Mouse (Mus musculus): ENCODE results near the gene Kcnj6. TPM values are rescaled to one million over a fixed set of nuclear protein-coding genes. Genes with fewer than 3 reads are reported as not detected.
"Not testable (repeated sequence)": the region's sequence is repeated elsewhere in the genome, so short reads cannot be mapped to it uniquely, and the experiment has no call there.

The Kcnj6 gene
- polyA plus RNA-seq, 1 experiment from 2014 or later = 5.9 TPM

GRCm38 (mm10) chr16:94844769-94845168, 152.7 kb downstream of the Kcnj6 start:
- Histone ChIP-seq H3K4me2 (no peak overlapping the region), H3K9ac (replicated peaks) (no peak overlapping the region), H3K27me3 (replicated peaks) (no peaks in the 10 kb centered on the region), H3K4me1 (0 out of 2 replicates have a peak, but pooled peaks cover under 1% of the 10 kb centered on the region), H3K9me3 (replicated peaks) (no peaks in the 10 kb centered on the region), H3K4me3 (replicated peaks) (no peak overlapping the region), H3K27ac (replicated peaks) (no peak overlapping the region), H3K36me3 (no peaks in the 10 kb centered on the region)
- WGBS = 70% methylated on average over 4 of the region's 4 CpGs
- ATAC-seq (ENCODE audit: low FRiP score) = no peak

GRCm38 (mm10) chr16:94839398-94839797, 158.1 kb downstream of the Kcnj6 start:
- Histone ChIP-seq H3K27ac (replicated peaks) (no peak overlapping the region), H3K9me3 (replicated peaks) (no peaks in the 10 kb centered on the region), H3K27me3 (replicated peaks) (no peaks in the 10 kb centered on the region), H3K4me3 (replicated peaks) (no peak overlapping the region), H3K36me3 (no peaks in the 10 kb centered on the region), H3K4me2 (no peak overlapping the region), H3K9ac (replicated peaks) (no peak overlapping the region), H3K4me1 (peaks cover 5% of the 10 kb centered on the region; the same call in 1 of the 2 replicates)
- 42% methylated on average over 6 of the region's 6 CpGs for WGBS
- ATAC-seq (ENCODE audit: low FRiP score) = no peak

- no peaks in the 10 kb centered on the region for H3K36me3 ChIP-seq
- H3K4me1 ChIP-seq = peaks cover 5% of the 10 kb centered on the region; the same call in 1 of the 2 replicates
- 84% methylated on average over 9 of the region's 9 CpGs for WGBS
- no peak overlapping the region for H3K4me3 ChIP-seq (replicated peaks)
- no peak overlapping the region for H3K27ac ChIP-seq (replicated peaks)
- no peaks in the 10 kb centered on the region for H3K27me3 ChIP-seq (replicated peaks)
- ATAC-seq (ENCODE audit: low FRiP score) = no peak
- no peak overlapping the region for H3K9ac ChIP-seq (replicated peaks)
- H3K9me3 ChIP-seq (replicated peaks) = no peaks in the 10 kb centered on the region
- no peak overlapping the region for H3K4me2 ChIP-seq
Measured at GRCm38 (mm10) chr16:94837881-94838280, 159.6 kb downstream of the Kcnj6 start.

GRCm38 (mm10) chr16:94834502-94834901, 163.0 kb downstream of the Kcnj6 start:
- Histone ChIP-seq H3K27me3 (replicated peaks) (no peaks in the 10 kb centered on the region), H3K36me3 (no peaks in the 10 kb centered on the region), H3K4me3 (replicated peaks) (no peak overlapping the region), H3K9me3 (replicated peaks) (no peaks in the 10 kb centered on the region), H3K27ac (replicated peaks) (no peak overlapping the region), H3K4me2 (no peak overlapping the region), H3K9ac (replicated peaks) (no peak overlapping the region), H3K4me1 (peaks cover 2% of the 10 kb centered on the region; the same call in 1 of the 2 replicates)
- 78% methylated on average over 9 of the region's 9 CpGs for WGBS
- no peak for ATAC-seq (ENCODE audit: low FRiP score)

- no peak for ATAC-seq (ENCODE audit: low FRiP score)
- H3K27me3 ChIP-seq (replicated peaks) = no peaks in the 10 kb centered on the region
- H3K27ac ChIP-seq (replicated peaks) = no peak overlapping the region
- no peaks in the 10 kb centered on the region for H3K36me3 ChIP-seq
- WGBS = 91% methylated on average over 18 of the region's 18 CpGs
- H3K4me3 ChIP-seq (replicated peaks) = no peak overlapping the region
- H3K9me3 ChIP-seq (replicated peaks) = no peaks in the 10 kb centered on the region
- no peak overlapping the region for H3K4me2 ChIP-seq
- no peak overlapping the region for H3K9ac ChIP-seq (replicated peaks)
- peaks cover 4% of the 10 kb centered on the region; the same call in 1 of the 2 replicates for H3K4me1 ChIP-seq
Measured at GRCm38 (mm10) chr16:94828166-94828565, 169.3 kb downstream of the Kcnj6 start.

GRCm38 (mm10) chr16:94827092-94827585, 170.4 kb downstream of the Kcnj6 start:
- WGBS = 47% methylated on average over 8 of the region's 8 CpGs
- no peak for ATAC-seq (ENCODE audit: low FRiP score)
- Histone ChIP-seq H3K9me3 (replicated peaks) (no peaks in the 10 kb centered on the region), H3K36me3 (no peaks in the 10 kb centered on the region), H3K27me3 (replicated peaks) (no peaks in the 10 kb centered on the region), H3K4me3 (replicated peaks) (no peak overlapping the region), H3K4me2 (no peak overlapping the region), H3K27ac (replicated peaks) (no peak overlapping the region), H3K4me1 (peaks cover 4% of the 10 kb centered on the region; the same call in 1 of the 2 replicates), H3K9ac (replicated peaks) (no peak overlapping the region)

- ATAC-seq (ENCODE audit: low FRiP score) = no peak
- no peaks in the 10 kb centered on the region for H3K36me3 ChIP-seq
- H3K27me3 ChIP-seq (replicated peaks) = no peaks in the 10 kb centered on the region
- H3K4me1 ChIP-seq = peaks cover 4% of the 10 kb centered on the region; the same call in 1 of the 2 replicates
- no peak overlapping the region for H3K27ac ChIP-seq (replicated peaks)
- no peak overlapping the region for H3K9ac ChIP-seq (replicated peaks)
- H3K9me3 ChIP-seq (replicated peaks) = no peaks in the 10 kb centered on the region
- no peak overlapping the region for H3K4me3 ChIP-seq (replicated peaks)
- 87% methylated on average over 6 of the region's 6 CpGs for WGBS
- no peak overlapping the region for H3K4me2 ChIP-seq
Measured at GRCm38 (mm10) chr16:94825274-94825673, 172.2 kb downstream of the Kcnj6 start.

GRCm38 (mm10) chr16:94822611-94823010, 174.9 kb downstream of the Kcnj6 start:
- Histone ChIP-seq H3K9ac (replicated peaks) (no peak overlapping the region), H3K36me3 (no peaks in the 10 kb centered on the region), H3K27ac (replicated peaks) (no peak overlapping the region), H3K9me3 (replicated peaks) (no peaks in the 10 kb centered on the region), H3K27me3 (replicated peaks) (no peaks in the 10 kb centered on the region), H3K4me1 (peaks cover 4% of the 10 kb centered on the region; the same call in 1 of the 2 replicates), H3K4me3 (replicated peaks) (no peak overlapping the region), H3K4me2 (no peak overlapping the region)
- WGBS = 48% methylated on average over 5 of the region's 5 CpGs
- ATAC-seq (ENCODE audit: low FRiP score) = no peak

GRCm38 (mm10) chr16:94821610-94822009, 175.9 kb downstream of the Kcnj6 start:
- 86% methylated on average over 11 of the region's 11 CpGs for WGBS
- no peaks in the 10 kb centered on the region for H3K36me3 ChIP-seq
- ATAC-seq (ENCODE audit: low FRiP score) = no peak
- no peak overlapping the region for H3K4me2 ChIP-seq
- H3K9me3 ChIP-seq (replicated peaks) = no peaks in the 10 kb centered on the region
- H3K9ac ChIP-seq (replicated peaks) = no peak overlapping the region
- no peaks in the 10 kb centered on the region for H3K27me3 ChIP-seq (replicated peaks)
- no peak overlapping the region for H3K4me3 ChIP-seq (replicated peaks)
- H3K4me1 ChIP-seq = no peaks in the 10 kb centered on the region
- no peak overlapping the region for H3K27ac ChIP-seq (replicated peaks)

GRCm38 (mm10) chr16:94816391-94816790, 181.1 kb downstream of the Kcnj6 start:
- Histone ChIP-seq H3K27ac (replicated peaks) (no peak overlapping the region), H3K9me3 (replicated peaks) (peaks cover 15% of the 10 kb centered on the region), H3K27me3 (replicated peaks) (no peaks in the 10 kb centered on the region), H3K36me3 (peaks cover 3% of the 10 kb centered on the region; the same call in 1 of the 2 replicates), H3K4me3 (replicated peaks) (no peak overlapping the region), H3K4me2 (no peak overlapping the region), H3K4me1 (no peaks in the 10 kb centered on the region), H3K9ac (replicated peaks) (no peak overlapping the region)
- ATAC-seq (ENCODE audit: low FRiP score) = no peak
- 31% methylated on average over 6 of the region's 6 CpGs for WGBS

GRCm38 (mm10) chr16:94815891-94816290, 181.6 kb downstream of the Kcnj6 start:
- Histone ChIP-seq H3K9me3 (replicated peaks) (peaks cover 15% of the 10 kb centered on the region), H3K4me3 (replicated peaks) (no peak overlapping the region), H3K4me2 (no peak overlapping the region), H3K9ac (replicated peaks) (no peak overlapping the region), H3K27ac (replicated peaks) (no peak overlapping the region), H3K4me1 (no peaks in the 10 kb centered on the region), H3K36me3 (peaks cover 3% of the 10 kb centered on the region; the same call in 1 of the 2 replicates), H3K27me3 (replicated peaks) (no peaks in the 10 kb centered on the region)
- WGBS = 86% methylated on average over 6 of the region's 6 CpGs
- no peak for ATAC-seq (ENCODE audit: low FRiP score)

GRCm38 (mm10) chr16:94809286-94809685, 188.2 kb downstream of the Kcnj6 start:
- H3K4me2 ChIP-seq; H3K9ac ChIP-seq (replicated peaks); H3K4me3 ChIP-seq (replicated peaks); ATAC-seq (ENCODE audit: low FRiP score); H3K36me3 ChIP-seq; H3K27ac ChIP-seq (replicated peaks); H3K27me3 ChIP-seq (replicated peaks); H3K4me1 ChIP-seq: not testable (repeated sequence)
- peaks cover 14% of the 10 kb centered on the region for H3K9me3 ChIP-seq (replicated peaks)
- WGBS = 7% methylated on average over 1 of the region's 1 CpGs

Measured in neural tube, embryonic 15.5 days (tissue).